Mouse (Mus musculus): ENCODE results near the gene Prtn3. TPM values are rescaled to one million over a fixed set of nuclear protein-coding genes. Genes with fewer than 3 reads are reported as not detected.
A peak's percentile ranks its signal among the peaks of the same experiment; 100 is the strongest.

The Prtn3 gene
- total RNA-seq, 2 experiments from 2014 or later: not detected

- peak; percentile 43 to 49 for DNase-seq
Observed at GRCm38 (mm10) chr10:79855558-79856184, 18.6 kb upstream of the Prtn3 start.

- peak in 1 of 2 experiments; percentile 20 for DNase-seq
Observed at GRCm38 (mm10) chr10:79856280-79856679, 18.0 kb upstream of the Prtn3 start.

GRCm38 (mm10) chr10:79856704-79857451 lies 17.4 kb upstream of the Prtn3 start:
- DNase-seq: no peak

GRCm38 (mm10) chr10:79857452-79857811 lies 16.8 kb upstream of the Prtn3 start:
- DNase-seq: peak; percentile 73 to 86

- DNase-seq: no peak
Observed at GRCm38 (mm10) chr10:79857894-79858293, 16.4 kb upstream of the Prtn3 start.

- DNase-seq: peak; percentile 77 to 81
Observed at GRCm38 (mm10) chr10:79858416-79859074, 15.7 kb upstream of the Prtn3 start.

- DNase-seq: no peak
Observed at GRCm38 (mm10) chr10:79859116-79859515, 15.2 kb upstream of the Prtn3 start.

- no peak for DNase-seq
Observed at GRCm38 (mm10) chr10:79860079-79860911, 14.0 kb upstream of the Prtn3 start.

- no peak for DNase-seq
Observed at GRCm38 (mm10) chr10:79861230-79862048, 12.8 kb upstream of the Prtn3 start.

GRCm38 (mm10) chr10:79862049-79862788 lies 12.1 kb upstream of the Prtn3 start:
- DNase-seq: no peak

- no peak for DNase-seq
Observed at GRCm38 (mm10) chr10:79862925-79863324, 11.4 kb upstream of the Prtn3 start.

GRCm38 (mm10) chr10:79864351-79865188 lies 9.7 kb upstream of the Prtn3 start:
- no peak for DNase-seq

GRCm38 (mm10) chr10:79865189-79865601 lies 9.1 kb upstream of the Prtn3 start:
- no peak for DNase-seq

GRCm38 (mm10) chr10:79865801-79866295 lies 8.4 kb upstream of the Prtn3 start:
- DNase-seq: peak in 1 of 2 experiments; percentile 57

- DNase-seq: no peak
Observed at GRCm38 (mm10) chr10:79866601-79867000, 7.7 kb upstream of the Prtn3 start.

- no peak for DNase-seq
Observed at GRCm38 (mm10) chr10:79871845-79872244, 2.4 kb upstream of the Prtn3 start.

- DNase-seq: no peak
Observed at GRCm38 (mm10) chr10:79872862-79873261, 1.4 kb upstream of the Prtn3 start.

- no peak for DNase-seq
Observed at GRCm38 (mm10) chr10:79873313-79873712, 963 bp upstream of the Prtn3 start.

GRCm38 (mm10) chr10:79873715-79874289 lies 474 bp upstream of the Prtn3 start:
- no peak for DNase-seq
